ENCODE assay signal across 21 mouse cellular contexts in the genomic region with DNA sequence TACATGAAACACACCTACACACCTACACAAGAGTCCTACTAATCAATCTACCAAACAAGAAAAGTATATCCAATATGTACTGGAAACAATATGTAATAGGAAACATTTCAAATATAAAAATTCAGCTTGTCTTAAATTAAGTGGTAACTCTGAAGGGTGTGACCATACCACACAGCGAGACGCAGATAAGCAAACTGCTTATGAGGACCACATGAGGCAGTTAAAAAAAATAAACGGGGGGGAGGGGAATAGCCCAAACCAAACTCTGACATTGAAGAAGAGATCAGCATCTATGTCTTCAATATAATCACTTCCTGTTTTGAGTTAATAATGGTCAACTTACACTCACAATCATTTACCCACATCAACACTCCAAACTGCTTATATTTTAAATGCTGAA. TPM values are rescaled to one million over a fixed set of nuclear protein-coding genes. Genes with fewer than 3 reads are reported as not detected.
A peak's percentile ranks its signal among the peaks of the same experiment; 100 is the strongest.
DNase-seq lines count a peak whose midpoint lies in the region; ATAC-seq lines count a peak whose summit lies in the region.
"Had no signal": no experiment of that assay in that cellular context is flagged by ENCODE, and none has a peak within 500 bp of the region (broad histone marks: within the 10 kb centered on the region; RNA-seq: fewer than 3 reads in every experiment).

No protein-coding gene starts in this region.

- no peaks in the 10 kb centered on the region for H3K27me3 ChIP-seq in erythroblast, embryonic 14.5 days (ENCODE audit: control insufficient read depth)
- no peaks in the 10 kb centered on the region for H3K27me3 ChIP-seq in liver, embryonic 12.5 days (replicated peaks)
- no peaks in the 10 kb centered on the region for H3K27me3 ChIP-seq in liver, embryonic 16.5 days (ENCODE audit: control insufficient read depth, insufficient read depth, low read depth, low read length)
- H3K27me3 ChIP-seq in kidney, embryonic 16.5 days (ENCODE audit: insufficient read depth, low read length) = no peaks in the 10 kb centered on the region
- H3K27me3 ChIP-seq in hindbrain, embryonic 11.5 days (ENCODE audit: control insufficient read depth, insufficient read depth, low read length) = no peaks in the 10 kb centered on the region
- H3K27me3 ChIP-seq: CH12.LX; forebrain, embryonic 12.5 days; heart, embryonic 15.5 days had no signal

- peaks cover 64% of the 10 kb centered on the region for H3K4me1 ChIP-seq in erythroblast, embryonic 14.5 days (ENCODE audit: control insufficient read depth)
- peaks cover 58% of the 10 kb centered on the region for H3K4me1 ChIP-seq in liver, embryonic 12.5 days
- peaks cover 29% of the 10 kb centered on the region for H3K4me1 ChIP-seq in liver, embryonic 16.5 days (ENCODE audit: control insufficient read depth, low read depth, low read length)
- peaks cover 17% of the 10 kb centered on the region for H3K4me1 ChIP-seq in kidney, embryonic 16.5 days (ENCODE audit: insufficient read depth, low read length)
- H3K4me1 ChIP-seq in hindbrain, embryonic 11.5 days (replicated peaks; ENCODE audit: control insufficient read depth, insufficient read depth, low read length) = 0 out of 2 replicates have a peak, but pooled peaks cover 2% of the 10 kb centered on the region

- peak overlapping the region; percentile 59 for H3K9ac ChIP-seq in liver, embryonic 12.5 days
- H3K9ac ChIP-seq in liver, embryonic 16.5 days (ENCODE audit: low read depth, low read length) = peak overlapping the region; percentile 44; the same call in 1 of the 2 replicates
- H3K9ac ChIP-seq in kidney, embryonic 16.5 days (replicated peaks; ENCODE audit: low read length) = no peak overlapping the region
- no peak overlapping the region for H3K9ac ChIP-seq in hindbrain, embryonic 11.5 days (ENCODE audit: low read depth, low read length)
- H3K9ac ChIP-seq: forebrain, embryonic 12.5 days; heart, embryonic 15.5 days; hindbrain, embryonic 14.5 days had no signal

- H3K36me3 ChIP-seq in erythroblast, embryonic 14.5 days (ENCODE audit: control insufficient read depth) = peaks cover 38% of the 10 kb centered on the region
- peaks cover 20% of the 10 kb centered on the region for H3K36me3 ChIP-seq in liver, embryonic 12.5 days
- H3K36me3 ChIP-seq in liver, embryonic 16.5 days (ENCODE audit: control insufficient read depth, insufficient read depth) = peaks cover 4% of the 10 kb centered on the region
- peaks cover 2% of the 10 kb centered on the region; the same call in 1 of the 2 replicates for H3K36me3 ChIP-seq in kidney, embryonic 16.5 days (ENCODE audit: insufficient read depth, low read length)
- H3K36me3 ChIP-seq in hindbrain, embryonic 11.5 days (ENCODE audit: control insufficient read depth, insufficient read depth, low read length) = no peaks in the 10 kb centered on the region
- H3K36me3 ChIP-seq: heart, embryonic 15.5 days had no signal

- H3K27ac ChIP-seq in liver, embryonic 12.5 days = peak overlapping the region; percentile 88
- peak overlapping the region; percentile 83 for H3K27ac ChIP-seq in liver, embryonic 16.5 days (ENCODE audit: low read length)
- no peak overlapping the region for H3K27ac ChIP-seq in kidney, embryonic 16.5 days (ENCODE audit: low read length)
- H3K27ac ChIP-seq in hindbrain, embryonic 11.5 days (ENCODE audit: low read depth, low read length) = no peak overlapping the region
- H3K27ac ChIP-seq: embryonic facial prominence, embryonic 10.5 days; forebrain, embryonic 12.5 days; heart, embryonic 15.5 days; hindbrain, embryonic 14.5 days had no signal

- peak overlapping the region; percentile 37 for H3K4me3 ChIP-seq in erythroblast, embryonic 14.5 days (replicated peaks)
- peak overlapping the region; percentile 16; the same call in 1 of the 2 replicates for H3K4me3 ChIP-seq in liver, embryonic 12.5 days
- H3K4me3 ChIP-seq in liver, embryonic 16.5 days (ENCODE audit: low read depth, low read length) = no peak overlapping the region
- no peak overlapping the region for H3K4me3 ChIP-seq in kidney, embryonic 16.5 days (ENCODE audit: low read length)
- H3K4me3 ChIP-seq in hindbrain, embryonic 11.5 days (ENCODE audit: low read depth, low read length) = no peak overlapping the region
- H3K4me3 ChIP-seq: embryonic facial prominence, embryonic 10.5 days; forebrain, embryonic 12.5 days; heart, embryonic 15.5 days had no signal

- H3K4me2 ChIP-seq in liver, embryonic 12.5 days = peak overlapping the region; percentile 55
- peak overlapping the region; percentile 56 for H3K4me2 ChIP-seq in liver, embryonic 16.5 days (ENCODE audit: low read depth, low read length)
- no peak overlapping the region for H3K4me2 ChIP-seq in kidney, embryonic 16.5 days (replicated peaks; ENCODE audit: low read depth, low read length)
- no peak overlapping the region for H3K4me2 ChIP-seq in hindbrain, embryonic 11.5 days (replicated peaks; ENCODE audit: low read depth, low read length)
- H3K4me2 ChIP-seq: forebrain, embryonic 12.5 days; heart, embryonic 11.5 days; heart, embryonic 15.5 days; hindbrain, embryonic 14.5 days had no signal

- peak; percentile 73 for DNase-seq in MEL-GATA-1-ER (ENCODE audit: extremely low read depth, low read depth)
- no peak for DNase-seq in embryo, embryonic 10 days (ENCODE audit: low spot score)
- DNase-seq in hindbrain, embryonic 11.5 days (ENCODE audit: low spot score) = no peak
- DNase-seq: adrenal gland, postnatal 14 days; cerebellum, adult 18-20 months; cerebellum, adult 9-11 months; cerebellum, postnatal 36 days; gastrocnemius, postnatal 10 days; heart, adult 18-20 months; heart, postnatal 14 days had no signal

- peaks cover 3% of the 10 kb centered on the region for H3K9me3 ChIP-seq in erythroblast, embryonic 14.5 days (ENCODE audit: control insufficient read depth, low read length)
- peaks cover 3% of the 10 kb centered on the region; the same call in 1 of the 2 replicates for H3K9me3 ChIP-seq in liver, embryonic 12.5 days (replicated peaks)
- no peaks in the 10 kb centered on the region for H3K9me3 ChIP-seq in liver, embryonic 16.5 days (replicated peaks; ENCODE audit: control insufficient read depth, low read length)
- peaks cover 2% of the 10 kb centered on the region; the same call in 1 of the 2 replicates for H3K9me3 ChIP-seq in kidney, embryonic 16.5 days (ENCODE audit: low read length)
- H3K9me3 ChIP-seq in hindbrain, embryonic 11.5 days (ENCODE audit: control insufficient read depth, low read length) = peaks cover 2% of the 10 kb centered on the region; the same call in 1 of the 2 replicates
- H3K9me3 ChIP-seq: embryonic facial prominence, embryonic 10.5 days; forebrain, embryonic 12.5 days had no signal

- ATAC-seq in liver, embryonic 12.5 days = no peak
- 0 out of 2 replicates have a peak, but pooled peaks have one; percentile 17 for ATAC-seq in liver, embryonic 16.5 days (ENCODE audit: low read depth)
- no peak for ATAC-seq in kidney, embryonic 16.5 days (ENCODE audit: low FRiP score, low TSS enrichment)
- no peak for ATAC-seq in hindbrain, embryonic 11.5 days (ENCODE audit: low FRiP score)
- ATAC-seq: forebrain, embryonic 16.5 days had no signal

- whole genome bisulfite sequencing in liver, embryonic 12.5 days (ENCODE audit: insufficient replicate concordance) = 23% methylated on average over 3 of the region's 3 CpGs
- 24% methylated on average over 3 of the region's 3 CpGs for WGBS in liver, embryonic 16.5 days (ENCODE audit: insufficient replicate concordance)
- WGBS in kidney, embryonic 16.5 days = 80% methylated on average over 3 of the region's 3 CpGs
- 92% methylated on average over 3 of the region's 3 CpGs for WGBS in hindbrain, embryonic 11.5 days

RNA-seq across cellular contexts. Expression of gene Aplf, which starts 3.3 kb away (rescaled TPM):
- polyA plus RNA-seq in erythroblast, embryonic 14.5 days (2012) = 1.7 TPM in 2 replicates
- 18.9 and 19.0 TPM in 2 replicates for polyA plus RNA-seq in liver, embryonic 12.5 days (2016; fragmentation: Nextera tagmentation; extraction: Ambion mirVana)
- 13.9 and 15.4 TPM in 2 replicates for polyA plus RNA-seq in liver, embryonic 16.5 days (2015; fragmentation: Nextera tagmentation; extraction: Ambion mirVana)
- polyA plus RNA-seq in kidney, embryonic 16.5 days (2015; fragmentation: Nextera tagmentation; extraction: Ambion mirVana) = 18.1 and 18.7 TPM in 2 replicates
- 15.7 and 16.4 TPM in 2 replicates for polyA plus RNA-seq in hindbrain, embryonic 11.5 days (2014; fragmentation: Nextera tagmentation; extraction: Ambion mirVana)

Comparison
In these comparisons a context has a peak if more than half of its experiments do, and no peak if none do; other contexts are left out.
1. H3K4me3 ChIP-seq: peak in erythroblast, embryonic 14.5 days (single experiment) and liver, embryonic 12.5 days (single experiment); none in liver, embryonic 16.5 days (single experiment), kidney, embryonic 16.5 days (single experiment) and hindbrain, embryonic 11.5 days (single experiment).
2. H3K27ac ChIP-seq: peak in liver, embryonic 12.5 days (single experiment) and liver, embryonic 16.5 days (single experiment); none in kidney, embryonic 16.5 days (single experiment) and hindbrain, embryonic 11.5 days (single experiment).
3. H3K4me2 ChIP-seq: peak in liver, embryonic 12.5 days (single experiment) and liver, embryonic 16.5 days (single experiment); none in kidney, embryonic 16.5 days (single experiment) and hindbrain, embryonic 11.5 days (single experiment).
4. H3K9ac ChIP-seq: peak in liver, embryonic 12.5 days (single experiment) and liver, embryonic 16.5 days (single experiment); none in kidney, embryonic 16.5 days (single experiment) and hindbrain, embryonic 11.5 days (single experiment).